Mouse (Mus musculus) embryonic facial prominence, embryonic 12.5 days (tissue): ENCODE data around the gene Adck2. TPM values are rescaled to one million over a fixed set of nuclear protein-coding genes. Genes with fewer than 3 reads are reported as not detected.

Experiments
- ATAC-seq: fragments of 200-750 bp; cut with Nextera tagmentation; 2 replicates; pipeline ENCODE4 v1.8.0; 2017; ENCODE audit not compliant: insufficient number of reproducible peaks, insufficient read depth, low FRiP score, low TSS enrichment
- H3K27ac ChIP-seq: fragments of 300-500 bp; sonication (generic); 2 replicates; pipeline ENCODE4 v1.5.1; 2016; ENCODE audit warnings: mild to moderate bottlenecking
- H3K27me3 ChIP-seq: fragments of 300-500 bp; sonication (generic); 2 replicates; pipeline ENCODE4 v1.6.1; 2016; ENCODE audit warnings: mild to moderate bottlenecking, moderate library complexity
- H3K36me3 ChIP-seq: fragments of 300-500 bp; sonication (generic); 2 replicates; pipeline ENCODE4 v1.6.1; 2016; ENCODE audit warnings: mild to moderate bottlenecking
- H3K4me1 ChIP-seq: fragments of 300-500 bp; sonication (generic); 2 replicates; pipeline ENCODE4 v1.6.1; 2016
- H3K4me2 ChIP-seq: fragments of 300-500 bp; sonication (generic); replicated peaks from 2 replicates; pipeline ENCODE4 v1.6.1; 2016; ENCODE audit warnings: mild to moderate bottlenecking, moderate library complexity
- H3K4me3 ChIP-seq: fragments of 300-500 bp; sonication (generic); 2 replicates; pipeline ENCODE4 v1.5.1; 2016; ENCODE audit warnings: mild to moderate bottlenecking
- H3K9ac ChIP-seq: fragments of 300-500 bp; sonication (generic); 2 replicates; pipeline ENCODE4 v1.6.1; 2016; ENCODE audit warnings: mild to moderate bottlenecking, moderate library complexity
- H3K9me3 ChIP-seq: fragments of 300-500 bp; sonication (generic); 2 replicates; pipeline ENCODE4 v1.6.1; 2016; ENCODE audit warnings: mild to moderate bottlenecking, moderate library complexity
- WGBS: fragments of 180-500 bp; shearing (Covaris S2); methylation state at CpG from one replicate; pipeline ENCODE4 v1.1.7; 2016; 5-methylcytosine and 5-hydroxymethylcytosine counted together
- polyA plus RNA-seq: library from polyadenylated mRNA; unstranded; fragments of >200 nt; fragmentation: Nextera tagmentation; extraction: Ambion mirVana; gene quantifications from 2 replicates; pipeline ENCODE4 v1.2.1, GENCODE M21; 2016

Gene Adck2
- polyA plus RNA-seq, 1 experiment from 2014 or later, result 40.5 TPM

DNA sequence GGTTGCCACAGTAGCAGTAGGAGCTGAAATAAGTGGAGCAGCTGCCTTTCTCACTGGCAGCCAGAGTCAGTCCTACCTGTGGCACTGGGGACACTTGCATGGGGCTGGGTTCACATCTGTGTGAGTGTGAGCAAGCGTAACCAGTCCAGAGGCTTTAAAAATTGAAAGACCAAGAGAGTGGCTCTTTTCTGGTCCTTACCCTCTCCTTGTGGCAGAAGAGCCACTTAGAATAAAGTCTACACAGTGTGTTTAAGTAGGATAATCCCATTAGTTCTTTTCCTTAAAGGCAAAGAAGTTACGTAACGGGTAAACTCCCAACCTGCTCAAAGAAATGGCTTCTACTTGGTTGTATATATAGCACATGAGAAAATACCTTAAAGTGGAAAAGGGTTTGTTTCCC is 27.2 kb downstream of the Adck2 start:
- H3K9me3 ChIP-seq, result no peaks in the 10 kb centered on the region
- WGBS, result 93% methylated on average over 3 of the region's 3 CpGs
- H3K36me3 ChIP-seq, result peaks cover 41% of the 10 kb centered on the region
- no peaks in the 10 kb centered on the region for H3K4me1 ChIP-seq
- no peak overlapping the region for H3K27ac ChIP-seq
- H3K4me3 ChIP-seq, result no peak overlapping the region
- no peaks in the 10 kb centered on the region for H3K27me3 ChIP-seq
- no peak overlapping the region for H3K4me2 ChIP-seq
- no peak overlapping the region for H3K9ac ChIP-seq
- ATAC-seq, result no peak

DNA sequence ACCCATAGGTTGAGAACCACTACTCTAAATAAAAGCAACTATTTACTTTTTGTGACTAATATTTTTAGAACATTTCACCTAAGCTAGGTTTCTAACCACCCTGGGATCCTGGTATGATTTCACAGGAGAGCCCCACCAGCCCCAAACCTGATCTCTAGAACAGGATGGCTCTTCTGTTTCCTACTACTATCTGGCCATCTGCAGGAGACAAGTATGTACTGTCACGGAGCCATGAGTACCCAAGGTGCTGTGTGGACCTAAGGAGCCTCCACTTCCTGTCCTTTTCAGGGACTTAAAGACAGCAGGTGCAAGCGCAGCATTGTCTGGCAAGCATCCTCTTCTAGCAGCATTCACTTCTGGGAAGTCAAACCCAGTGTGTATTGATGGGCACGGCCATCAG is 28.2 kb downstream of the Adck2 start:
- Histone ChIP-seq H3K27me3 (no peaks in the 10 kb centered on the region), H3K9ac (no peak overlapping the region), H3K4me2 (no peak overlapping the region), H3K4me3 (no peak overlapping the region), H3K4me1 (no peaks in the 10 kb centered on the region), H3K27ac (no peak overlapping the region), H3K36me3 (peaks cover 41% of the 10 kb centered on the region), H3K9me3 (no peaks in the 10 kb centered on the region)
- no peak for ATAC-seq
- WGBS, result 86% methylated on average over 3 of the region's 3 CpGs

DNA sequence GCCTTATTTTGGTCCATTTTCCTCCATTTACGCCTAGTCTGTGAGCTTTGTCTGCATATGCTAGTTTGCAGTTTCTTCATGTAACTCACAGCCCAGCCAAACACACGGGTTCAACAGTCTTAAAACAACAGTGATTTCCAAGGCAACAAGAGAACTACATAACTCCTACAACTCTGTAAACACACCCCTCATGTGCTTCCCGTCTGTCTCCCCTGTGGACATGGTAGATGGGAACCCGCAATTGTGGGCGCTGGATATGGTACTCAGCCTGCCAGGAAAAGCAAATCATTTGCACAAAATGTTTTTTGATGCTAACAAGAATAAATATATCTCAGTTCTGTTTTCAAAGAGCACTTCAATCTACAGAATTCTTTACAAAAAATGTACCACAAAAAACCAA is 30.9 kb downstream of the Adck2 start:
- H3K4me1 ChIP-seq, result no peaks in the 10 kb centered on the region
- H3K27me3 ChIP-seq, result no peaks in the 10 kb centered on the region
- WGBS, result 79% methylated on average over 5 of the region's 5 CpGs
- no peak overlapping the region for H3K4me3 ChIP-seq
- no peak for ATAC-seq
- no peak overlapping the region for H3K9ac ChIP-seq
- no peaks in the 10 kb centered on the region for H3K9me3 ChIP-seq
- no peak overlapping the region for H3K4me2 ChIP-seq
- H3K36me3 ChIP-seq, result peaks cover 21% of the 10 kb centered on the region
- no peak overlapping the region for H3K27ac ChIP-seq

DNA sequence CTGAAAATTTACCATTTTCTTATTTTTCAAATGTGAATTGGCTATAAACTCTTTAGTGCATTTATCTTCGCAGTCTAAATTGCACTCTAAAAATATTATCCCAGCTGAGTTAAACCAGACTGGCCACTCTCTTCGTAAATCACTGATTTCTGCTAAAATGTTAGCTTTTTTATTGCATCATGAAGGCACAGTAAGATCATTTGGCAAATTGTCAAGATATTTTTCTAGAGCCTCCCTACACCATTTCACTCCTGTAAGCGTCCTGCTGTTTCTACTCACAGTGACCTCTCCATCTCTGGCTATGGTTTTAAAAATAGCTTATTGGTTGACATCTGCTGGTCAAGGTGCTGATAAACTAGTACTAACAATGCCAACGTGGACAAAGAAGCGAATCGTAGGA is 32.4 kb downstream of the Adck2 start:
- Histone ChIP-seq H3K27ac (no peak overlapping the region), H3K27me3 (no peaks in the 10 kb centered on the region), H3K4me1 (no peaks in the 10 kb centered on the region), H3K9ac (no peak overlapping the region), H3K36me3 (peaks cover 12% of the 10 kb centered on the region), H3K4me2 (no peak overlapping the region), H3K4me3 (no peak overlapping the region), H3K9me3 (no peaks in the 10 kb centered on the region)
- 94% methylated on average over 6 of the region's 6 CpGs for WGBS
- ATAC-seq, result no peak

DNA sequence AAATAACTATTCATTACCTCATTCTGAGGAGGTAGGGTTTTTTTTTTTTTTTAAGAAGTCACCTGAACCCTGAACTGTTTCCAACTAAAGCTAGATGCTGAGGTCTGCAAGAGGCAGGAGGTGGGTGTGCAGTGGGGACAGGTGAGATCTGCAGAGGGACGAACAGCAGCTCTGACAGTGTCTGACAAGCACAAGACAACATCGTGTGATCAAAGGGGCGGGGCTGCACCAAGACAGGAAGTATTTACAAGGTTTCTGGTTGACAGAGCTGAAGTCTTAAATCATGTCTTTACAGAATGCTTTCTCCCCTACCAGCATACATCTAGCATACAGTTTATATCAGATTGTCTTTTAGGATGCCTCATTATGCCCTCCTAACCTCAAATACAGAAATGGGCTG is 33.2 kb downstream of the Adck2 start:
- no peak overlapping the region for H3K4me3 ChIP-seq
- H3K4me1 ChIP-seq, result no peaks in the 10 kb centered on the region
- H3K4me2 ChIP-seq, result no peak overlapping the region
- no peaks in the 10 kb centered on the region for H3K27me3 ChIP-seq
- no peak overlapping the region for H3K27ac ChIP-seq
- peaks cover 11% of the 10 kb centered on the region for H3K36me3 ChIP-seq
- ATAC-seq, result no peak
- WGBS, result 70% methylated on average over 3 of the region's 3 CpGs
- no peak overlapping the region for H3K9ac ChIP-seq
- H3K9me3 ChIP-seq, result no peaks in the 10 kb centered on the region

DNA sequence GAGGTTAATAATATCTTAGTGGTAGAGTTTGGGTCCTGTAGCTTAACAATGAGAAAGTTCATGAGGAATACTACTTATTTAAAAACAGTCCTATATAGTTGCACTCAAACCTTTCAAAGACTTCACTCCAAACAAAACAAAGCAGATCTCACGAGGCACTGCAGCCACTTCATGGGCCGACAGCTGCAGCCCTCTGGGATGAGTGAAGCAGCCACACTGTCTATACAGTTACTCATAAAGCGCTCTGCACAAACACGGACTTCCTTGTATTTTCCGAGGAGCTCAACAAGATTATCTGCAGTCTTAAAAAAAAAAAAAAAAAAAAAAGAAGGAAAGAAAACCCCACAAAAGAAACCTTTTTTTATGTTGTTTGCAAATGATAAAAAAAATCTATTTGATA is 33.7 kb downstream of the Adck2 start:
- WGBS, result 73% methylated on average over 5 of the region's 5 CpGs
- no peak overlapping the region for H3K9ac ChIP-seq
- no peak overlapping the region for H3K27ac ChIP-seq
- H3K4me2 ChIP-seq, result no peak overlapping the region
- no peak overlapping the region for H3K4me3 ChIP-seq
- H3K9me3 ChIP-seq, result no peaks in the 10 kb centered on the region
- H3K36me3 ChIP-seq, result peaks cover 5% of the 10 kb centered on the region
- H3K4me1 ChIP-seq, result no peaks in the 10 kb centered on the region
- H3K27me3 ChIP-seq, result no peaks in the 10 kb centered on the region
- no peak for ATAC-seq

DNA sequence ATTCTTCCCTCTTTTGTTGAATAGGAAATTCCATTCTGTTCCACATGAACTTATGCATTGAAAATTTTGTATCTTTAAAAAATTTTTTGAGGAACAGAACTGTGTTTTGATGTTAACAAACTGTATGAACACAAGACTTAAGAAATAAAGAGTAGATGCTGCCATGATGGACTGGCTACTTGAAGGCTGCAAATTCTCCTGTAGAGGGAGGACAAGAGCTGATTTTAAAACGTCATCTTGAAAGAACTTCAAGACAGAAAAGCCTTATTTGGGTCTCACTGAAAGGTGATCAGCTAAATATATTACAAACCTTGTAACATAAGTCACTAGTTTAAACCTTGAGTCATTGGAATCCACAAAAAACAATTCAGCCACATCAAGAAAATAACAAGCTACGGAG is 36.5 kb downstream of the Adck2 start:
- Histone ChIP-seq H3K27me3 (no peaks in the 10 kb centered on the region), H3K4me1 (no peaks in the 10 kb centered on the region), H3K36me3 (peaks cover 18% of the 10 kb centered on the region), H3K4me3 (no peak overlapping the region), H3K9ac (no peak overlapping the region), H3K9me3 (no peaks in the 10 kb centered on the region), H3K27ac (no peak overlapping the region), H3K4me2 (no peak overlapping the region)
- 70% methylated on average over 2 of the region's 2 CpGs for WGBS
- no peak for ATAC-seq

DNA sequence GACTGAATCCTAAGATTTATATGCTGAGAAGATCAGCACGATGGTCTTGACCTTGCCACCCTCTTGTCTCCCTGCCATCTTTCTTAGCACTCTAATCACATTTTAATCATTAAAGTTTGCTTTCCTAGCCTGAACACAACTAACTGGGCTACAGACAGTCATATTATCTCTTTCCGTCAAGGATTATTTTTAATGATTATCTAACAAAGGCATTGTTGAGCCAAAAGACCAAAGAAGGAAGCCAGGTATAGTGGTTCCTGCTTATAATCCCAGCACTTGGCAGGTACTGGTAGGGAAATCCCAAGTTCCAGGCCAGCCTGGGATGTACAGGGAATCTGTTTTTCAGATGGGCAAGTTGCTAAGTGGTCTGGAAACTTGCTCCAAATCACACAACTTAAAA is 37.6 kb downstream of the Adck2 start:
- Histone ChIP-seq H3K9ac (no peak overlapping the region), H3K4me2 (no peak overlapping the region), H3K27me3 (no peaks in the 10 kb centered on the region), H3K4me1 (no peaks in the 10 kb centered on the region), H3K36me3 (peaks cover 27% of the 10 kb centered on the region), H3K9me3 (no peaks in the 10 kb centered on the region), H3K27ac (no peak overlapping the region), H3K4me3 (no peak overlapping the region)
- no peak for ATAC-seq
- WGBS, result 95% methylated on average over 2 of the region's 2 CpGs

Other genes with a start within 250 kb of the Adck2 start
- 50.5 and 58.7 TPM in 2 replicates for gene Slc37a3, start 196.2 kb upstream of the Adck2 start, polyA plus RNA-seq
- 0.61 and 1.00 TPM in 2 replicates for gene Rab19, start 192.7 kb upstream of the Adck2 start, polyA plus RNA-seq
- 56.4 and 59.0 TPM in 2 replicates for gene Mkrn1, start 153.4 kb upstream of the Adck2 start, polyA plus RNA-seq
- gene Dennd2a, start 16.0 kb upstream of the Adck2 start, polyA plus RNA-seq, result 36.1 and 37.7 TPM in 2 replicates
- 1.9 TPM in 1 of 2 replicates, not detected in the other for gene Gm42420, start 11.9 kb downstream of the Adck2 start, polyA plus RNA-seq
- gene Ndufb2, start 18.7 kb downstream of the Adck2 start, polyA plus RNA-seq, result 299 and 324 TPM in 2 replicates
- gene Braf, start 151.6 kb downstream of the Adck2 start, polyA plus RNA-seq, result 18.6 and 18.9 TPM in 2 replicates
- 215 and 223 TPM in 2 replicates for gene Mrps33, start 237.1 kb downstream of the Adck2 start, polyA plus RNA-seq